Mouse (Mus musculus) stomach, postnatal 0 days (tissue): ENCODE measurements around the gene Fbln1.

Experiments used
- CTCF ChIP-seq: IDR thresholded peaks from 2 replicates; pipeline ENCODE4 v1.5.1; 2016; ENCODE audit warnings: antibody characterized with exemption, low read depth, mild to moderate bottlenecking, moderate library complexity
- EP300 ChIP-seq: optimal IDR thresholded peaks from 2 replicates; pipeline ENCODE3; 2016; ENCODE audit warnings: antibody characterized with exemption

DNA sequence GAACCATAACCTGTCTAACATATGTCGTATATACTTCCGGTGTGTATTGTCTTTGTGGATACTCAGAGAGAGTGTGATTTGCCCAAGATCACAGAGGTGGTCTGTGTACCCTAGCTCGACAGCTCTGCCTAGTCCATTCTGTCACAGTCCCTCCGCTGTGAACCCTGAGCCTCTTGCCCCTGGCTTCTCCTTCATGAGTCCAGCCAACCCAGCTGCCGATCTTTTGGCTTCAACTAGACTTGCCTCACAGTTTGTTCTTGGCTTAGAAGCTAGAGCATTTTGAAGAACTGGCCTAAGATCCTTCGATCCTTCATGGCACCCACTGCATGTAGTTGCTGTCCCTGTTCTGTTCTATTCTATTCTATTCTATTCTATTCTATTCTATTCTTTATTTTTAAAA is 46.7 kb downstream of the Fbln1 start:
- TF ChIP-seq CTCF (no peak), EP300 (no peak)
